Comparison of ENCODE assay signal across 22 mouse cellular contexts in genomic region chr3:153339091-153339490, GRCm38 (mm10).
A peak's percentile ranks its signal among the peaks of the same experiment; 100 is the strongest.
DNase-seq lines count a peak whose midpoint lies in the region; ATAC-seq lines count a peak whose summit lies in the region.
"Had no signal": no experiment of that assay in that cellular context is flagged by ENCODE, and none has a peak within 500 bp of the region (broad histone marks: within the 10 kb centered on the region; RNA-seq: fewer than 3 reads in every experiment).

No protein-coding gene starts in this region.

- peak; percentile 33 for DNase-seq in embryonic facial prominence, embryonic 14.5 days (ENCODE audit: low spot score)
- no peak for DNase-seq in embryonic facial prominence, embryonic 10.5 days (ENCODE audit: low spot score)
- DNase-seq in left cerebral cortex, adult 18-20 months (ENCODE audit: low spot score in 2 of 2) = peak; percentile 28 to 51
- DNase-seq in left cerebral cortex, postnatal 4 days = no peak
- peak; percentile 49 to 72 for DNase-seq in frontal cortex, adult 2 months (ENCODE audit: extremely low spot score in 1 of 2, low spot score in 1 of 2)
- peak; percentile 25 to 61 for DNase-seq in left cerebral cortex, postnatal 14 days (ENCODE audit: low spot score in 2 of 2)
- DNase-seq in ovary, adult 18-20 months (ENCODE audit: low spot score) = no peak
- DNase-seq: adrenal gland, adult 2 months; cerebellum, postnatal 10 days; kidney, adult 9 months; kidney, postnatal 25 days; thymus, postnatal 36 days had no signal

- 64% methylated on average over 12 of the region's 12 CpGs for WGBS in embryonic facial prominence, embryonic 14.5 days
- 86% methylated on average over 12 of the region's 12 CpGs for WGBS in embryonic facial prominence, embryonic 10.5 days
- WGBS in hindbrain, embryonic 13.5 days = 73% methylated on average over 12 of the region's 12 CpGs

- no peak overlapping the region for H3K27ac ChIP-seq in embryonic facial prominence, embryonic 14.5 days (replicated peaks; ENCODE audit: low read depth, low read length)
- H3K27ac ChIP-seq in embryonic facial prominence, embryonic 10.5 days (replicated peaks) = no peak overlapping the region
- no peak overlapping the region for H3K27ac ChIP-seq in hindbrain, embryonic 13.5 days
- H3K27ac ChIP-seq: embryonic facial prominence, embryonic 13.5 days; heart, embryonic 13.5 days; hindbrain, embryonic 15.5 days; intestine, embryonic 15.5 days; limb, embryonic 15.5 days; liver, embryonic 15.5 days; midbrain, embryonic 13.5 days had no signal

- H3K9ac ChIP-seq in embryonic facial prominence, embryonic 14.5 days (ENCODE audit: low read depth, low read length) = no peak overlapping the region
- no peak overlapping the region for H3K9ac ChIP-seq in hindbrain, embryonic 13.5 days
- H3K9ac ChIP-seq: embryonic facial prominence, embryonic 13.5 days; heart, embryonic 13.5 days; hindbrain, embryonic 15.5 days; intestine, embryonic 15.5 days; limb, embryonic 15.5 days; liver, embryonic 15.5 days; midbrain, embryonic 13.5 days had no signal

- H3K27me3 ChIP-seq in embryonic facial prominence, embryonic 14.5 days (replicated peaks; ENCODE audit: control insufficient read depth, insufficient read depth, low read length) = no peaks in the 10 kb centered on the region
- no peaks in the 10 kb centered on the region for H3K27me3 ChIP-seq in embryonic facial prominence, embryonic 10.5 days (replicated peaks; ENCODE audit: low read depth, poor library complexity, severe bottlenecking)
- H3K27me3 ChIP-seq in hindbrain, embryonic 13.5 days = no peaks in the 10 kb centered on the region
- H3K27me3 ChIP-seq: embryonic facial prominence, embryonic 13.5 days; heart, embryonic 13.5 days; hindbrain, embryonic 15.5 days; intestine, embryonic 15.5 days; limb, embryonic 15.5 days; liver, embryonic 15.5 days; midbrain, embryonic 13.5 days had no signal

- H3K36me3 ChIP-seq in embryonic facial prominence, embryonic 14.5 days (ENCODE audit: control insufficient read depth, insufficient read depth, low read length) = no peaks in the 10 kb centered on the region
- no peaks in the 10 kb centered on the region for H3K36me3 ChIP-seq in embryonic facial prominence, embryonic 10.5 days (replicated peaks)
- H3K36me3 ChIP-seq in hindbrain, embryonic 13.5 days = no peaks in the 10 kb centered on the region
- H3K36me3 ChIP-seq: embryonic facial prominence, embryonic 13.5 days; heart, embryonic 13.5 days; hindbrain, embryonic 15.5 days; intestine, embryonic 15.5 days; limb, embryonic 15.5 days; liver, embryonic 15.5 days; midbrain, embryonic 13.5 days had no signal

- intact Hi-C loops in left cerebral cortex, postnatal 4 days (cut with DNase I) = no loop called here
- intact Hi-C loops in left cerebral cortex, postnatal 14 days (cut with DNase I) = no loop called here

- no peak for ATAC-seq in embryonic facial prominence, embryonic 14.5 days (ENCODE audit: low read depth)
- ATAC-seq in hindbrain, embryonic 13.5 days (ENCODE audit: low FRiP score) = no peak
- ATAC-seq: intestine, embryonic 15.5 days; lung, postnatal 0 days had no signal

- H3K4me3 ChIP-seq in embryonic facial prominence, embryonic 14.5 days (ENCODE audit: low read depth, low read length) = no peak overlapping the region
- no peak overlapping the region for H3K4me3 ChIP-seq in embryonic facial prominence, embryonic 10.5 days
- H3K4me3 ChIP-seq in hindbrain, embryonic 13.5 days = no peak overlapping the region
- H3K4me3 ChIP-seq: embryonic facial prominence, embryonic 13.5 days; heart, embryonic 13.5 days; hindbrain, embryonic 15.5 days; intestine, embryonic 15.5 days; limb, embryonic 15.5 days; liver, embryonic 15.5 days; midbrain, embryonic 13.5 days; myocyte had no signal

- H3K4me2 ChIP-seq in embryonic facial prominence, embryonic 14.5 days (ENCODE audit: low read depth, low read length) = no peak overlapping the region
- H3K4me2 ChIP-seq in hindbrain, embryonic 13.5 days = no peak overlapping the region
- H3K4me2 ChIP-seq: embryonic facial prominence, embryonic 13.5 days; heart, embryonic 13.5 days; hindbrain, embryonic 15.5 days; intestine, embryonic 15.5 days; limb, embryonic 15.5 days; liver, embryonic 15.5 days; midbrain, embryonic 13.5 days had no signal

- no peaks in the 10 kb centered on the region for H3K9me3 ChIP-seq in embryonic facial prominence, embryonic 14.5 days (ENCODE audit: control insufficient read depth, low read length)
- H3K9me3 ChIP-seq in embryonic facial prominence, embryonic 10.5 days = no peaks in the 10 kb centered on the region
- H3K9me3 ChIP-seq in hindbrain, embryonic 13.5 days = no peaks in the 10 kb centered on the region
- H3K9me3 ChIP-seq: embryonic facial prominence, embryonic 13.5 days; heart, embryonic 13.5 days; hindbrain, embryonic 15.5 days; intestine, embryonic 15.5 days; limb, embryonic 15.5 days; liver, embryonic 15.5 days; midbrain, embryonic 13.5 days had no signal

- no peaks in the 10 kb centered on the region for H3K4me1 ChIP-seq in embryonic facial prominence, embryonic 14.5 days (ENCODE audit: control insufficient read depth, insufficient read depth, low read length)
- no peaks in the 10 kb centered on the region for H3K4me1 ChIP-seq in embryonic facial prominence, embryonic 10.5 days
- H3K4me1 ChIP-seq in hindbrain, embryonic 13.5 days (replicated peaks) = peaks cover 3% of the 10 kb centered on the region
- H3K4me1 ChIP-seq: embryonic facial prominence, embryonic 13.5 days; heart, embryonic 13.5 days; hindbrain, embryonic 15.5 days; limb, embryonic 15.5 days; liver, embryonic 15.5 days had no signal

Comparison
In these comparisons a context has a peak if more than half of its experiments do, and no peak if none do; other contexts are left out.
1. DNase-seq: peak in embryonic facial prominence, embryonic 14.5 days (single experiment), left cerebral cortex, adult 18-20 months (2 of 2), frontal cortex, adult 2 months (2 of 2) and left cerebral cortex, postnatal 14 days (2 of 2); none in embryonic facial prominence, embryonic 10.5 days (single experiment), left cerebral cortex, postnatal 4 days (single experiment) and ovary, adult 18-20 months (single experiment).